Mouse (Mus musculus) heart, embryonic 11.5 days (tissue): ENCODE measurements at regions not wholly inside any gene's neighbourhood (a gene's known extent, or its start where the extent isn't known, plus 50 kb on each side); places are given as distances from the start of the nearest gene placed in this dataset.

Experiments used
- ATAC-seq: fragments of 200-750 bp; cut with Nextera tagmentation; replicated peaks from 2 replicates; pipeline ENCODE4 v1.8.0; 2017; ENCODE audit warnings: moderate library complexity; ENCODE audit not compliant: insufficient number of reproducible peaks, low FRiP score, low TSS enrichment
- H3K27ac ChIP-seq: fragments of 300-500 bp; sonication (generic); 2 replicates; pipeline ENCODE4 v1.5.1; 2014; ENCODE audit warnings: mild to moderate bottlenecking, low read depth, low read length
- H3K27me3 ChIP-seq: fragments of 300-500 bp; sonication (generic); 2 replicates; pipeline ENCODE4 v1.6.1; 2014; ENCODE audit warnings: mild to moderate bottlenecking, low read length, mixed read lengths; ENCODE audit not compliant: control insufficient read depth, insufficient read depth
- H3K36me3 ChIP-seq: fragments of 300-500 bp; sonication (generic); 2 replicates; pipeline ENCODE4 v1.6.1; 2014; ENCODE audit warnings: mild to moderate bottlenecking, low read length, moderate library complexity, mixed read lengths; ENCODE audit not compliant: control insufficient read depth, insufficient read depth
- H3K4me1 ChIP-seq: fragments of 300-500 bp; sonication (generic); 2 replicates; pipeline ENCODE4 v1.6.1; 2014; ENCODE audit warnings: low read length; ENCODE audit not compliant: control insufficient read depth, insufficient read depth
- H3K4me2 ChIP-seq: fragments of 300-500 bp; sonication (generic); 2 replicates; pipeline ENCODE4 v1.6.1; 2014; ENCODE audit warnings: mild to moderate bottlenecking, moderate library complexity
- H3K4me3 ChIP-seq: fragments of 300-500 bp; sonication (generic); 2 replicates; pipeline ENCODE4 v1.5.1; 2014; ENCODE audit warnings: low read depth, low read length
- H3K9ac ChIP-seq: fragments of 300-500 bp; sonication (generic); 2 replicates; pipeline ENCODE4 v1.6.1; 2014; ENCODE audit warnings: mild to moderate bottlenecking, low read depth, low read length, moderate library complexity
- H3K9me3 ChIP-seq: fragments of 300-500 bp; sonication (generic); replicated peaks from 2 replicates; pipeline ENCODE4 v1.6.1; 2016; ENCODE audit warnings: low read length; ENCODE audit not compliant: control insufficient read depth
- WGBS: fragments of 180-500 bp; shearing (Covaris S2); extraction: QIAGEN DNeasy Blood & Tissue Kit; methylation state at CpG from one replicate; pipeline ENCODE4 v1.1.7; 2014; ENCODE audit not compliant: insufficient replicate concordance; 5-methylcytosine and 5-hydroxymethylcytosine counted together

GRCm38 (mm10) chr12:8844748-8845147 lies 73.6 kb downstream of the Sdc1 start:
- no peak for ATAC-seq
- Histone ChIP-seq H3K4me3 (no peak overlapping the region), H3K27me3 (no peaks in the 10 kb centered on the region), H3K9ac (no peak overlapping the region), H3K9me3 (no peaks in the 10 kb centered on the region), H3K4me2 (no peak overlapping the region), H3K27ac (no peak overlapping the region), H3K4me1 (no peaks in the 10 kb centered on the region), H3K36me3 (no peaks in the 10 kb centered on the region)
- 79% methylated on average over 5 of the region's 5 CpGs for WGBS

DNA sequence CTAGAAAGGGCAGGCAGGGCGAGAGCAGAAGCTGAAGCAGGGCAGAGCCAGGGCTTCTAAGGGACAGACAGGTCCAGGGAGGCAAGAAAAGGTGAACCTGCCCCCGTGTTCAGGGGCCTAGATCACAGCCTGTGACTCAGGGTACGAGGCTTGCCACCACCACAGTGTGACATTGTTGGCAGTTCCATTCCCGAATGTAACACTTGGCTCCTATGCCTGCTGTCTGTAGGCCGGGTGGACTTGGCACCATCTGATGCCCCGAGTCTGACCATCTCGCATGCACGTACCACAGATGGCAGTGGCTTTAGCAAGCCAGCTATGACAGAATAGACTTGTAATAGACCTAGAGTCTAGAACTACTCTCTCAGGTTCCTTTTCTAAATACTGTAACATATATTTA lies 74.3 kb downstream of the Sdc1 start:
- H3K27ac ChIP-seq: no peak overlapping the region
- no peak overlapping the region for H3K4me2 ChIP-seq
- WGBS: 90% methylated on average over 8 of the region's 8 CpGs
- H3K9ac ChIP-seq: no peak overlapping the region
- ATAC-seq: no peak
- no peaks in the 10 kb centered on the region for H3K27me3 ChIP-seq
- H3K36me3 ChIP-seq: no peaks in the 10 kb centered on the region
- H3K4me3 ChIP-seq: no peak overlapping the region
- no peaks in the 10 kb centered on the region for H3K9me3 ChIP-seq
- no peaks in the 10 kb centered on the region for H3K4me1 ChIP-seq

DNA sequence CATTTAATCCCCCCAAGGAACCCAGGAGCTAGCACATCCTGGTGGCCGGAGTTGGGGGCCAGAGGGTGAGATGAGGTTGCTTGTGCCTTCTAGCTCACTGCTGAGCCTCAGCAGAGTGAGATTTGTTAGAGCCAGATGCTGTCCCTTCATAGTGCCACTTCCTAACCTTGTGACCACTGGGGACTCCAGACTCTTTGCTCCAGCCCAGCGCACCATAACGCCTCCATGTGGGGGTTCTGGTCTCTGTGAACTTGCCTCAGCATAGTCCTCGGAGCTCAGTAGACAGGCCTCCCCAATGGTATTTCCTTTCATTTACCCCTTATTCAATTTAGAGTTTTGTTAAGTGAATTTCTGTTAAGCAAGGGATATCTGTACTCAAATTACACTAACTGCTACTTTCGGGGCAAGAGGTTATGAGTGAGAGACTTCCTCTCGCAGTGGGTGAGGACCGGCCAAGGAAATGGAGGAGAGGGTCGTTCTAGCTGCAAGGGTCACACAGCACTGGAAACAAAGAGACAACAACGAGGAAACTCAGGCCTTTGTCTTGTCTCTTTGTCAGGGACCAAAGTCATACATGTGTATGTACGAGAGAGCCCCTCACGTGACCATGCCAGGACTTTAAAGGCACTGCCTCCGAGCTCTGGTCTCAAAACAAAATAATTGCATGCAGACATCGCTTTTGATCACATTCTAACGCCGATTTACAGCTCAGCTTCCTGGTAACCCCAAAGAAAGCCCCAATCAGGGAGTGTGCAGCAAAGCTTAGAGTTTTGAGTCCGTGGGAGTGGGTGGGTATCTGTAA lies 74.8 kb upstream of the Laptm4a start:
- H3K4me2 ChIP-seq: no peak overlapping the region
- H3K36me3 ChIP-seq: no peaks in the 10 kb centered on the region
- no peak overlapping the region for H3K9ac ChIP-seq
- H3K9me3 ChIP-seq: no peaks in the 10 kb centered on the region
- no peak overlapping the region for H3K4me3 ChIP-seq
- ATAC-seq: no peak
- no peaks in the 10 kb centered on the region for H3K4me1 ChIP-seq
- H3K27ac ChIP-seq: no peak overlapping the region
- WGBS: 67% methylated on average over 16 of the region's 16 CpGs
- H3K27me3 ChIP-seq: 0 out of 2 replicates have a peak, but pooled peaks cover under 1% of the 10 kb centered on the region

DNA sequence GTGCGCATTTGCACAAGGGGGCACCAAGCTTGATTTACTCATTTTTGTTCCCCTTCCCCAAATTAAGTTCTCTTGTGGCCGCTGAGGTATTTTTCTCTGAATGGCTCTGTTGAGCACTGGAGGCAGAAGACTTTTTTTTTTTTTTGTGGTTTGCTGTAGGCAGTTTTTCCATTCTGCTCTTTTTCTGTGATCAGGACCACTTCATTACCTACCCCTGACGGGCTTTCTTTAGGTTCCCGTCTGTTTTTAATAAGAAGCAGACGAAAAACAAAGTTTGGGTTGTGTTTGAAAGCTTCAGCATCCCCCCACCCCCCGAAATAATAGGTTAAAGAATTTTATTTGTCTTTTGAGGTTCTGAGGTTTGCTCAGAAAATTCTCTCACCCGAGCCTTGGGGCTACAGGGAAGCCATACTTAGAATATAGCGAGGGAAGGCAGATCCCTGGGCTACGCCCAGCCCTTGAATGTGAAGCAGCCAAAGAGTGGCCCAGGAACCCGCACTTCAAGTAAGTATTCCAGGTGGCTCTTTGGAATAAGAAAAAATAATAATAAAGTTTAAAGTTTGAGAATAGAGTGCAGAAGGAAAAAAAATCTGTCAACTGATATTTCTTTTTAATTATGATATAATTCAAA lies 74.1 kb upstream of the Laptm4a start:
- Histone ChIP-seq H3K27ac (no peak overlapping the region), H3K36me3 (no peaks in the 10 kb centered on the region), H3K4me1 (no peaks in the 10 kb centered on the region), H3K9ac (no peak overlapping the region), H3K9me3 (no peaks in the 10 kb centered on the region), H3K4me3 (no peak overlapping the region), H3K4me2 (no peak overlapping the region), H3K27me3 (0 out of 2 replicates have a peak, but pooled peaks cover 3% of the 10 kb centered on the region)
- no peak for ATAC-seq
- WGBS: 75% methylated on average over 10 of the region's 10 CpGs

DNA sequence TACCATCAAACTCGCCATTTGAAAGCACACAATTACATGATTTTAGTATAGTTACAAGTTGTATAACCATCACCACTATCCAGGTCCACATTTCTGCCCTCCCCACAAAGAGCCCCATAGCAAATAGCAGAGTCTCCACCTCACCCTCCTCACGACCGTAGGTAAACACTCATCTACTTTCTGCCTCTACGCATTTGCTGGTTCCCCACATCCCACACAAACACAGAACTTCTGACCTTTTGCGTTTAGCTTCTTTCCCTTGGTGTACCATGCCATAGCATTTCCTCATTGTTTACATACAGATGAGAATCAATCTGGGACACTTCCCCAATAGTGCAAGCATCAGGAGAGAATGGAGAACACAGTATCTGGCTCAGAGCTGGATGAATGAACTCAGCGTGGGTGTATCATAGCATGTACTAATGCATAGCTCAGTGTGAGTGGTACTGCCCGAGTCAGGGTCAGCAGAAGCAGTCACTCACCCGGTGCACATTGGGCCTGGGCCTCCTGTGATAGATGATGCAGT lies 73.5 kb upstream of the Laptm4a start:
- no peaks in the 10 kb centered on the region for H3K36me3 ChIP-seq
- no peak overlapping the region for H3K4me2 ChIP-seq
- H3K9me3 ChIP-seq: no peaks in the 10 kb centered on the region
- H3K27me3 ChIP-seq: 0 out of 2 replicates have a peak, but pooled peaks cover 3% of the 10 kb centered on the region
- no peak overlapping the region for H3K4me3 ChIP-seq
- H3K27ac ChIP-seq: no peak overlapping the region
- 86% methylated on average over 8 of the region's 8 CpGs for WGBS
- H3K9ac ChIP-seq: no peak overlapping the region
- no peaks in the 10 kb centered on the region for H3K4me1 ChIP-seq
- ATAC-seq: no peak

DNA sequence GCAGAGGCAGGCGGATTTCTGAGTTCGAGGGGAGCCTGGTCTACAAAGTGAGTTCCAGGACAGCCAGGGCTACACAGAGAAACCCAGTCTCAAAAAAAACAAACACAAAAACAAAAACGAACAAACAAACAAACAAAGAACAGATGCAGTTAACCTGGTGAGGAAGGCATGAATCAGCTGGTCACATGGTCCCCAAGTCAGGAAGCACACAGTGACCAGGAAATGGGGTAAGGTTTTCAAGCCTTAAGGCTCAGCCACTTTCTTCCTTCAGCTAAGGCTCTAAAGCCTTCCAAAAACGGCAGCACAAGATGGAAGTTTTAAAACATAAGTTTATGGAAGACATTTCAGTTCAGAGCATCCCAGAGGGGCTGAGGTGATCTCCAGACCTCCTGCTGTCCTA lies 67.6 kb upstream of the Laptm4a start:
- H3K27me3 ChIP-seq: 0 out of 2 replicates have a peak, but pooled peaks cover 3% of the 10 kb centered on the region
- ATAC-seq: no peak
- no peaks in the 10 kb centered on the region for H3K36me3 ChIP-seq
- no peak overlapping the region for H3K4me3 ChIP-seq
- H3K9me3 ChIP-seq: no peaks in the 10 kb centered on the region
- peaks cover 2% of the 10 kb centered on the region for H3K4me1 ChIP-seq
- 75% methylated on average over 4 of the region's 4 CpGs for WGBS
- H3K27ac ChIP-seq: no peak overlapping the region
- no peak overlapping the region for H3K9ac ChIP-seq
- no peak overlapping the region for H3K4me2 ChIP-seq

- no peak for ATAC-seq
- H3K4me3 ChIP-seq: no peak overlapping the region
These were observed 67.1 kb upstream of the Laptm4a start for GRCm38 (mm10) chr12:8854401-8854800.

GRCm38 (mm10) chr12:8855119-8855518 lies 66.3 kb upstream of the Laptm4a start:
- Histone ChIP-seq H3K9me3 (no peaks in the 10 kb centered on the region), H3K4me1 (peaks cover 15% of the 10 kb centered on the region), H3K4me2 (no peak overlapping the region), H3K27ac (no peak overlapping the region), H3K27me3 (0 out of 2 replicates have a peak, but pooled peaks cover 3% of the 10 kb centered on the region), H3K36me3 (no peaks in the 10 kb centered on the region), H3K4me3 (no peak overlapping the region), H3K9ac (no peak overlapping the region)
- WGBS: 40% methylated on average over 5 of the region's 5 CpGs
- ATAC-seq: no peak

More at GRCm38 (mm10) chr12:8854401-8854800, 67.1 kb upstream of the Laptm4a start:
- peaks cover 7% of the 10 kb centered on the region for H3K4me1 ChIP-seq
- WGBS: 72% methylated on average over 4 of the region's 4 CpGs
- H3K9ac ChIP-seq: no peak overlapping the region
- H3K27me3 ChIP-seq: 0 out of 2 replicates have a peak, but pooled peaks cover 3% of the 10 kb centered on the region
- no peaks in the 10 kb centered on the region for H3K9me3 ChIP-seq
- no peak overlapping the region for H3K27ac ChIP-seq
- no peak overlapping the region for H3K4me2 ChIP-seq
- no peaks in the 10 kb centered on the region for H3K36me3 ChIP-seq
